Mouse (Mus musculus) heart, embryonic 15.5 days (tissue): ENCODE measurements around the gene Spata31d1d. TPM values are rescaled to one million over a fixed set of nuclear protein-coding genes. Genes with fewer than 3 reads are reported as not detected.
A peak's percentile ranks its signal among the peaks of the same experiment; 100 is the strongest.

Experiments
- ATAC-seq: fragments of 200-750 bp; cut with Nextera tagmentation; replicated peaks from 2 replicates; pipeline ENCODE4 v1.8.0; 2017; ENCODE audit warnings: low read depth, moderate TSS enrichment; ENCODE audit not compliant: insufficient number of reproducible peaks, insufficient read depth, low FRiP score
- H3K27ac ChIP-seq: fragments of 300-500 bp; sonication (generic); 2 replicates; pipeline ENCODE4 v1.5.1; 2015; ENCODE audit warnings: mild to moderate bottlenecking, inconsistent platforms
- H3K27me3 ChIP-seq: fragments of 300-500 bp; sonication (generic); 2 replicates; pipeline ENCODE4 v1.6.1; 2015; ENCODE audit warnings: inconsistent platforms
- H3K36me3 ChIP-seq: fragments of 300-500 bp; sonication (generic); 2 replicates; pipeline ENCODE4 v1.6.1; 2015; ENCODE audit warnings: mild to moderate bottlenecking, inconsistent platforms
- H3K4me1 ChIP-seq: fragments of 300-500 bp; sonication (generic); replicated peaks from 2 replicates; pipeline ENCODE4 v1.6.1; 2015; ENCODE audit warnings: inconsistent platforms
- H3K4me2 ChIP-seq: fragments of 300-500 bp; sonication (generic); 2 replicates; pipeline ENCODE4 v1.6.1; 2015; ENCODE audit warnings: inconsistent platforms, mild to moderate bottlenecking, moderate library complexity
- H3K4me3 ChIP-seq: fragments of 300-500 bp; sonication (generic); 2 replicates; pipeline ENCODE4 v1.5.1; 2015; ENCODE audit warnings: mild to moderate bottlenecking, inconsistent platforms
- H3K9ac ChIP-seq: fragments of 300-500 bp; sonication (generic); 2 replicates; pipeline ENCODE4 v1.6.1; 2015; ENCODE audit warnings: mild to moderate bottlenecking, inconsistent platforms
- H3K9me3 ChIP-seq: fragments of 300-500 bp; sonication (generic); replicated peaks from 2 replicates; pipeline ENCODE4 v1.6.1; 2016; ENCODE audit warnings: inconsistent platforms
- WGBS: fragments of 180-500 bp; shearing (Covaris S2); methylation state at CpG from one replicate; pipeline ENCODE4 v1.1.7; 2015; ENCODE audit warnings: mixed read lengths; 5-methylcytosine and 5-hydroxymethylcytosine counted together
- polyA plus RNA-seq: library from polyadenylated mRNA; unstranded; fragments of >200 nt; fragmentation: Nextera tagmentation; extraction: Ambion mirVana; gene quantifications from 2 replicates; pipeline ENCODE4 v1.2.1, GENCODE M21; 2015

Gene Spata31d1d
- polyA plus RNA-seq, 1 experiment from 2014 or later = not detected

- H3K4me3 ChIP-seq = no peak overlapping the region
- no peak overlapping the region for H3K27ac ChIP-seq
- no peak for ATAC-seq
- H3K36me3 ChIP-seq = no peaks in the 10 kb centered on the region
- H3K27me3 ChIP-seq = no peaks in the 10 kb centered on the region
- 89% methylated on average over 8 of the region's 8 CpGs for WGBS
- H3K4me2 ChIP-seq = no peak overlapping the region
- H3K9ac ChIP-seq = no peak overlapping the region
- no peaks in the 10 kb centered on the region for H3K9me3 ChIP-seq
- peaks cover 2% of the 10 kb centered on the region; the same call in 1 of the 2 replicates for H3K4me1 ChIP-seq
These were observed 32.4 kb downstream of the Spata31d1d start for GRCm38 (mm10) chr13:59699131-59699530.

GRCm38 (mm10) chr13:59695781-59696180, 35.8 kb downstream of the Spata31d1d start:
- Histone ChIP-seq H3K4me1 (no peaks in the 10 kb centered on the region), H3K4me2 (no peak overlapping the region), H3K9ac (no peak overlapping the region), H3K27ac (no peak overlapping the region), H3K9me3 (no peaks in the 10 kb centered on the region), H3K4me3 (no peak overlapping the region), H3K36me3 (no peaks in the 10 kb centered on the region), H3K27me3 (no peaks in the 10 kb centered on the region)
- no peak for ATAC-seq
- WGBS = 83% methylated on average over 7 of the region's 7 CpGs

GRCm38 (mm10) chr13:59694008-59694407, 37.5 kb downstream of the Spata31d1d start, which contains the start of gene 4921517D22Rik:
Gene 4921517D22Rik (minus strand): TSS chr13:59694108.
- no peak for ATAC-seq
- H3K9ac ChIP-seq = no peak within 1 kb of the TSS
- no peak within 1 kb of the TSS for H3K27ac ChIP-seq
- no peaks in the 10 kb centered on the region for H3K36me3 ChIP-seq
- H3K4me1 ChIP-seq = peaks cover 5% of the 10 kb centered on the region; the same call in 1 of the 2 replicates
- H3K27me3 ChIP-seq = no peaks in the 10 kb centered on the region
- 76% methylated on average over 3 of the region's 3 CpGs for WGBS
- H3K4me2 ChIP-seq = no peak within 1 kb of the TSS
- no peak within 1 kb of the TSS for H3K4me3 ChIP-seq
- H3K9me3 ChIP-seq = no peaks in the 10 kb centered on the region

- Histone ChIP-seq H3K36me3 (no peaks in the 10 kb centered on the region), H3K4me1 (peaks cover 5% of the 10 kb centered on the region), H3K9me3 (no peaks in the 10 kb centered on the region), H3K4me2 (no peak overlapping the region), H3K4me3 (no peak overlapping the region), H3K9ac (no peak overlapping the region), H3K27me3 (no peaks in the 10 kb centered on the region), H3K27ac (no peak overlapping the region)
- ATAC-seq = no peak
- WGBS = 80% methylated on average over 10 of the region's 10 CpGs
These were observed 40.1 kb downstream of the Spata31d1d start for GRCm38 (mm10) chr13:59691478-59691877.

GRCm38 (mm10) chr13:59690576-59690975, 41.0 kb downstream of the Spata31d1d start:
- H3K27ac ChIP-seq = no peak overlapping the region
- 84% methylated on average over 7 of the region's 7 CpGs for WGBS
- ATAC-seq = no peak

GRCm38 (mm10) chr13:59689843-59690242, 41.7 kb downstream of the Spata31d1d start:
- Histone ChIP-seq H3K36me3 (no peaks in the 10 kb centered on the region), H3K27ac (no peak overlapping the region), H3K9me3 (no peaks in the 10 kb centered on the region), H3K4me1 (peaks cover 5% of the 10 kb centered on the region), H3K4me3 (no peak overlapping the region), H3K4me2 (no peak overlapping the region), H3K9ac (no peak overlapping the region), H3K27me3 (no peaks in the 10 kb centered on the region)
- no peak for ATAC-seq
- WGBS = 82% methylated on average over 3 of the region's 3 CpGs

More at GRCm38 (mm10) chr13:59690576-59690975, 41.0 kb downstream of the Spata31d1d start:
- no peaks in the 10 kb centered on the region for H3K27me3 ChIP-seq
- H3K9me3 ChIP-seq = no peaks in the 10 kb centered on the region
- H3K4me2 ChIP-seq = no peak overlapping the region
- H3K4me1 ChIP-seq = peaks cover 5% of the 10 kb centered on the region
- no peak overlapping the region for H3K9ac ChIP-seq
- H3K4me3 ChIP-seq = no peak overlapping the region
- no peaks in the 10 kb centered on the region for H3K36me3 ChIP-seq

- 62% methylated on average over 9 of the region's 9 CpGs for WGBS
- H3K36me3 ChIP-seq = no peaks in the 10 kb centered on the region
- H3K4me3 ChIP-seq = no peak overlapping the region
- H3K27ac ChIP-seq = no peak overlapping the region
- H3K9ac ChIP-seq = no peak overlapping the region
- ATAC-seq = no peak
- H3K4me2 ChIP-seq = no peak overlapping the region
- peaks cover 5% of the 10 kb centered on the region for H3K4me1 ChIP-seq
- H3K9me3 ChIP-seq = no peaks in the 10 kb centered on the region
- no peaks in the 10 kb centered on the region for H3K27me3 ChIP-seq
These were observed 42.2 kb downstream of the Spata31d1d start for GRCm38 (mm10) chr13:59689313-59689712.

GRCm38 (mm10) chr13:59688338-59688770, 43.2 kb downstream of the Spata31d1d start:
- Histone ChIP-seq H3K27me3 (no peaks in the 10 kb centered on the region), H3K36me3 (no peaks in the 10 kb centered on the region), H3K4me2 (peak overlapping the region; percentile 55), H3K9me3 (no peaks in the 10 kb centered on the region), H3K4me1 (peaks cover 5% of the 10 kb centered on the region), H3K27ac (peak overlapping the region; percentile 89), H3K4me3 (peak overlapping the region; percentile 24), H3K9ac (no peak overlapping the region)
- WGBS = 27% methylated on average over 13 of the region's 13 CpGs
- ATAC-seq = peak; percentile 74; the same call in 1 of the 2 replicates

- Histone ChIP-seq H3K4me1 (peaks cover 5% of the 10 kb centered on the region), H3K4me2 (no peak overlapping the region), H3K27me3 (no peaks in the 10 kb centered on the region; the same call in 1 of the 2 replicates), H3K36me3 (no peaks in the 10 kb centered on the region), H3K9me3 (no peaks in the 10 kb centered on the region), H3K27ac (no peak overlapping the region), H3K4me3 (no peak overlapping the region), H3K9ac (no peak overlapping the region)
- no peak for ATAC-seq
- 84% methylated on average over 3 of the region's 3 CpGs for WGBS
These were observed 46.3 kb downstream of the Spata31d1d start for GRCm38 (mm10) chr13:59685236-59685635.

- Histone ChIP-seq H3K27me3 (no peaks in the 10 kb centered on the region; the same call in 1 of the 2 replicates), H3K4me1 (no peaks in the 10 kb centered on the region; the same call in 1 of the 2 replicates), H3K4me3 (no peak overlapping the region), H3K4me2 (no peak overlapping the region), H3K27ac (no peak overlapping the region), H3K9ac (no peak overlapping the region), H3K9me3 (no peaks in the 10 kb centered on the region), H3K36me3 (no peaks in the 10 kb centered on the region)
- no peak for ATAC-seq
- 11% methylated on average over 7 of the region's 7 CpGs for WGBS
These were observed 48.9 kb downstream of the Spata31d1d start for GRCm38 (mm10) chr13:59682629-59683028.

- H3K9me3 ChIP-seq = no peaks in the 10 kb centered on the region
- H3K4me1 ChIP-seq = no peaks in the 10 kb centered on the region; the same call in 1 of the 2 replicates
- H3K36me3 ChIP-seq = no peaks in the 10 kb centered on the region
- H3K4me3 ChIP-seq = no peak overlapping the region
- no peaks in the 10 kb centered on the region; the same call in 1 of the 2 replicates for H3K27me3 ChIP-seq
- no peak for ATAC-seq
- H3K27ac ChIP-seq = no peak overlapping the region
- no peak overlapping the region for H3K9ac ChIP-seq
- WGBS = 48% methylated on average over 4 of the region's 4 CpGs
- no peak overlapping the region for H3K4me2 ChIP-seq
These were observed 51.6 kb downstream of the Spata31d1d start for GRCm38 (mm10) chr13:59679908-59680307.

GRCm38 (mm10) chr13:59679306-59679705, 52.2 kb downstream of the Spata31d1d start:
- Histone ChIP-seq H3K27ac (no peak overlapping the region), H3K27me3 (no peaks in the 10 kb centered on the region; the same call in 1 of the 2 replicates), H3K4me3 (no peak overlapping the region), H3K9me3 (no peaks in the 10 kb centered on the region), H3K36me3 (no peaks in the 10 kb centered on the region), H3K4me1 (peaks cover 1% of the 10 kb centered on the region), H3K9ac (no peak overlapping the region), H3K4me2 (no peak overlapping the region)
- WGBS = 36% methylated on average over 4 of the region's 4 CpGs
- no peak for ATAC-seq
